Mouse (Mus musculus): Measurements from ENCODE around the gene Nupr1l. TPM values are rescaled to one million over a fixed set of nuclear protein-coding genes. Genes with fewer than 3 reads are reported as not detected.

Gene Nupr1l
- 4.9 and 5.1 TPM in 2 replicates for polyA plus RNA-seq (2015; fragmentation: Nextera tagmentation; extraction: Ambion mirVana)

- WGBS: 1% methylated on average over 63 of the region's 63 CpGs
- ATAC-seq (ENCODE audit: low FRiP score, low read depth): peak; percentile 97
- H3K9ac ChIP-seq: peak within 1 kb of the TSS; percentile 82
Observed at GRCm38 (mm10) chr5:129908242-129908965, at the start of gene Nupr1l. TSS of gene Nupr1l (plus strand) at chr5:129908540.

GRCm38 (mm10) chr5:129862325-129862724 is 46.0 kb upstream of the Nupr1l start:
- no peaks in the 10 kb centered on the region; the same call in 1 of the 2 replicates for H3K9me3 ChIP-seq
- 92% methylated on average over 6 of the region's 6 CpGs for WGBS
- no peak overlapping the region for H3K4me3 ChIP-seq
- no peak overlapping the region for H3K27ac ChIP-seq
- ATAC-seq (ENCODE audit: low FRiP score, low read depth): no peak
- no peak overlapping the region for H3K9ac ChIP-seq
- 0 out of 2 replicates have a peak, but pooled peaks cover 5% of the 10 kb centered on the region for H3K4me1 ChIP-seq
- H3K4me2 ChIP-seq (replicated peaks): no peak overlapping the region
- peaks cover 55% of the 10 kb centered on the region for H3K36me3 ChIP-seq
- no peaks in the 10 kb centered on the region for H3K27me3 ChIP-seq

More at GRCm38 (mm10) chr5:129908242-129908965, at the start of gene Nupr1l:
- Histone ChIP-seq H3K9me3 (no peaks in the 10 kb centered on the region), H3K4me1 (peaks cover 6% of the 10 kb centered on the region; the same call in 1 of the 2 replicates), H3K27ac (peak within 1 kb of the TSS; percentile 82; the same call in 1 of the 2 replicates), H3K4me3 (peak within 1 kb of the TSS; percentile 68), H3K4me2 (replicated peaks) (peak within 1 kb of the TSS; percentile 84), H3K36me3 (0 out of 2 replicates have a peak, but pooled peaks cover 7% of the 10 kb centered on the region), H3K27me3 (no peaks in the 10 kb centered on the region)

- Histone ChIP-seq H3K27ac (no peak overlapping the region), H3K4me1 (0 out of 2 replicates have a peak, but pooled peaks cover 5% of the 10 kb centered on the region), H3K9ac (peak overlapping the region; percentile 48), H3K4me3 (no peak overlapping the region), H3K4me2 (replicated peaks) (peak overlapping the region; percentile 37), H3K9me3 (no peaks in the 10 kb centered on the region; the same call in 1 of the 2 replicates), H3K36me3 (peaks cover 35% of the 10 kb centered on the region), H3K27me3 (no peaks in the 10 kb centered on the region)
- no peak for ATAC-seq (ENCODE audit: low FRiP score, low read depth)
- 9% methylated on average over 18 of the region's 18 CpGs for WGBS
Observed at GRCm38 (mm10) chr5:129864467-129864866, 43.9 kb upstream of the Nupr1l start.

GRCm38 (mm10) chr5:129865841-129866240 is 42.5 kb upstream of the Nupr1l start:
- no peak for ATAC-seq (ENCODE audit: low FRiP score, low read depth)
- H3K4me2 ChIP-seq (replicated peaks): no peak overlapping the region
- 80% methylated on average over 12 of the region's 12 CpGs for WGBS
- H3K9me3 ChIP-seq: no peaks in the 10 kb centered on the region; the same call in 1 of the 2 replicates
- H3K9ac ChIP-seq: no peak overlapping the region
- H3K27me3 ChIP-seq: no peaks in the 10 kb centered on the region
- no peak overlapping the region for H3K4me3 ChIP-seq
- H3K4me1 ChIP-seq: 0 out of 2 replicates have a peak, but pooled peaks cover 5% of the 10 kb centered on the region
- no peak overlapping the region for H3K27ac ChIP-seq
- H3K36me3 ChIP-seq: peaks cover 22% of the 10 kb centered on the region

- Histone ChIP-seq H3K36me3 (no peaks in the 10 kb centered on the region), H3K9ac (no peak overlapping the region), H3K4me1 (0 out of 2 replicates have a peak, but pooled peaks cover 2% of the 10 kb centered on the region), H3K9me3 (no peaks in the 10 kb centered on the region), H3K4me2 (replicated peaks) (no peak overlapping the region), H3K4me3 (no peak overlapping the region), H3K27me3 (no peaks in the 10 kb centered on the region), H3K27ac (no peak overlapping the region)
- 89% methylated on average over 19 of the region's 19 CpGs for WGBS
- ATAC-seq (ENCODE audit: low FRiP score, low read depth): no peak
Observed at GRCm38 (mm10) chr5:129869238-129869995, 38.9 kb upstream of the Nupr1l start.

GRCm38 (mm10) chr5:129871238-129871637 is 37.1 kb upstream of the Nupr1l start:
- ATAC-seq (ENCODE audit: low FRiP score, low read depth): no peak
- no peaks in the 10 kb centered on the region for H3K27me3 ChIP-seq
- no peaks in the 10 kb centered on the region for H3K36me3 ChIP-seq
- H3K4me2 ChIP-seq (replicated peaks): no peak overlapping the region
- no peaks in the 10 kb centered on the region for H3K9me3 ChIP-seq
- no peak overlapping the region for H3K4me3 ChIP-seq
- no peaks in the 10 kb centered on the region for H3K4me1 ChIP-seq
- WGBS: 79% methylated on average over 2 of the region's 2 CpGs
- H3K27ac ChIP-seq: no peak overlapping the region
- H3K9ac ChIP-seq: no peak overlapping the region

GRCm38 (mm10) chr5:129873942-129874341 is 34.4 kb upstream of the Nupr1l start:
- Histone ChIP-seq H3K4me1 (no peaks in the 10 kb centered on the region), H3K4me3 (no peak overlapping the region), H3K4me2 (replicated peaks) (no peak overlapping the region), H3K9me3 (no peaks in the 10 kb centered on the region), H3K27ac (no peak overlapping the region), H3K27me3 (no peaks in the 10 kb centered on the region), H3K9ac (no peak overlapping the region), H3K36me3 (no peaks in the 10 kb centered on the region)
- 83% methylated on average over 12 of the region's 12 CpGs for WGBS
- no peak for ATAC-seq (ENCODE audit: low FRiP score, low read depth)

- Histone ChIP-seq H3K27ac (no peak overlapping the region), H3K9me3 (no peaks in the 10 kb centered on the region), H3K4me3 (no peak overlapping the region), H3K36me3 (peaks cover 2% of the 10 kb centered on the region), H3K4me2 (replicated peaks) (no peak overlapping the region), H3K4me1 (no peaks in the 10 kb centered on the region), H3K27me3 (no peaks in the 10 kb centered on the region), H3K9ac (no peak overlapping the region)
- no peak for ATAC-seq (ENCODE audit: low FRiP score, low read depth)
- 80% methylated on average over 11 of the region's 11 CpGs for WGBS
Observed at GRCm38 (mm10) chr5:129875098-129875497, 33.2 kb upstream of the Nupr1l start.

- no peak overlapping the region for H3K4me3 ChIP-seq
- H3K4me2 ChIP-seq (replicated peaks): no peak overlapping the region
- peaks cover 27% of the 10 kb centered on the region for H3K36me3 ChIP-seq
- H3K9ac ChIP-seq: no peak overlapping the region
- H3K4me1 ChIP-seq: no peaks in the 10 kb centered on the region
- H3K9me3 ChIP-seq: no peaks in the 10 kb centered on the region
- ATAC-seq (ENCODE audit: low FRiP score, low read depth): no peak
- 64% methylated on average over 9 of the region's 9 CpGs for WGBS
- no peak overlapping the region for H3K27ac ChIP-seq
- no peaks in the 10 kb centered on the region for H3K27me3 ChIP-seq
Observed at GRCm38 (mm10) chr5:129877731-129878455, 30.4 kb upstream of the Nupr1l start.

- Histone ChIP-seq H3K27me3 (no peaks in the 10 kb centered on the region), H3K4me1 (no peaks in the 10 kb centered on the region), H3K36me3 (peaks cover 34% of the 10 kb centered on the region), H3K4me3 (no peak overlapping the region), H3K9ac (no peak overlapping the region), H3K4me2 (replicated peaks) (no peak overlapping the region), H3K27ac (peak overlapping the region; percentile 6; the same call in 1 of the 2 replicates), H3K9me3 (no peaks in the 10 kb centered on the region)
- no peak for ATAC-seq (ENCODE audit: low FRiP score, low read depth)
- WGBS: 55% methylated on average over 2 of the region's 2 CpGs
Observed at GRCm38 (mm10) chr5:129878946-129879345, 29.4 kb upstream of the Nupr1l start.

GRCm38 (mm10) chr5:129879888-129880287 is 28.5 kb upstream of the Nupr1l start:
- Histone ChIP-seq H3K27ac (no peak overlapping the region), H3K27me3 (no peaks in the 10 kb centered on the region), H3K36me3 (peaks cover 43% of the 10 kb centered on the region), H3K4me2 (replicated peaks) (no peak overlapping the region), H3K4me3 (no peak overlapping the region), H3K9me3 (no peaks in the 10 kb centered on the region), H3K4me1 (peaks cover 4% of the 10 kb centered on the region; the same call in 1 of the 2 replicates), H3K9ac (no peak overlapping the region)
- no peak for ATAC-seq (ENCODE audit: low FRiP score, low read depth)
- WGBS: 73% methylated on average over 3 of the region's 3 CpGs

Data from limb, embryonic 13.5 days (tissue).